Comparison of ENCODE assay signal across 16 mouse cellular contexts in genomic region chr9:68899525-68900222, GRCm38 (mm10).
DNase-seq lines count a peak whose midpoint lies in the region; ATAC-seq and TF ChIP-seq lines count a peak whose summit lies in the region.
"Had no signal": no experiment of that assay in that cellular context is flagged by ENCODE, and none has a peak within 500 bp of the region (broad histone marks: within the 10 kb centered on the region; RNA-seq: fewer than 3 reads in every experiment).

No protein-coding gene starts in this region.

- TF ChIP-seq CTCF in hindbrain, postnatal 0 days (IDR thresholded peaks at IDR 0.05; ENCODE audit: low read depth), result peak; percentile 50
- TF ChIP-seq CTCF in lung, embryonic 14.5 days (IDR thresholded peaks at IDR 0.05; ENCODE audit: low read depth), result peak; percentile 47
- TF ChIP-seq CTCF in Patski (IDR thresholded peaks at IDR 0.05), result peak; percentile 45

- H3K36me3 ChIP-seq in hindbrain, postnatal 0 days (ENCODE audit: insufficient read depth, low read length), result no peaks in the 10 kb centered on the region
- H3K36me3 ChIP-seq in hindbrain, embryonic 10.5 days, result no peaks in the 10 kb centered on the region
- no peaks in the 10 kb centered on the region for H3K36me3 ChIP-seq in lung, embryonic 14.5 days (ENCODE audit: insufficient read depth)
- H3K36me3 ChIP-seq: heart, embryonic 13.5 days; neural tube, embryonic 15.5 days had no signal

- H3K4me3 ChIP-seq in hindbrain, postnatal 0 days (ENCODE audit: low read length), result no peak overlapping the region
- H3K4me3 ChIP-seq in hindbrain, embryonic 10.5 days, result no peak overlapping the region
- no peak overlapping the region for H3K4me3 ChIP-seq in lung, embryonic 14.5 days (ENCODE audit: low read depth, low read length)
- H3K4me3 ChIP-seq: heart, embryonic 13.5 days; neural tube, embryonic 15.5 days had no signal

- H3K9me3 ChIP-seq in hindbrain, postnatal 0 days (ENCODE audit: low read length), result no peaks in the 10 kb centered on the region
- H3K9me3 ChIP-seq in hindbrain, embryonic 10.5 days, result no peaks in the 10 kb centered on the region
- H3K9me3 ChIP-seq in lung, embryonic 14.5 days (ENCODE audit: low read depth, low read length), result no peaks in the 10 kb centered on the region
- H3K9me3 ChIP-seq: heart, embryonic 13.5 days; neural tube, embryonic 15.5 days had no signal

- no peak for DNase-seq in hindbrain, postnatal 0 days (ENCODE audit: low spot score)
- no peak for DNase-seq in hindbrain, embryonic 10.5 days (ENCODE audit: low spot score)
- DNase-seq in lung, embryonic 14.5 days, result peak; percentile 14
- no peak for DNase-seq in lung, postnatal 14 days
- DNase-seq in Patski (ENCODE audit: low read depth, low spot score), result no peak
- no peak for DNase-seq in urinary bladder, postnatal 25 days (ENCODE audit: low spot score)
- DNase-seq: cerebellum, adult 9-11 months; kidney, postnatal 25 days; lung, postnatal 4 days; right cerebral cortex, adult 18-20 months; thymus, adult 2 months had no signal

- POLR2A ChIA-PET in Patski (lab: Charles Lee), result no interaction called here

- H3K4me1 ChIP-seq in hindbrain, postnatal 0 days (ENCODE audit: insufficient read depth, low read length), result no peaks in the 10 kb centered on the region
- H3K4me1 ChIP-seq in hindbrain, embryonic 10.5 days (replicated peaks), result peaks cover 5% of the 10 kb centered on the region; the same call in 1 of the 2 replicates
- H3K4me1 ChIP-seq in lung, embryonic 14.5 days (ENCODE audit: insufficient read depth), result no peaks in the 10 kb centered on the region
- H3K4me1 ChIP-seq: heart, embryonic 13.5 days had no signal

- CTCF ChIA-PET in Patski (lab: Charles Lee), result no interaction called here

- in situ Hi-C loops in Patski (cut with MboI; ENCODE audit: low pct_unique_long_range_greater_than_20kb), result no loop called here

- no peak overlapping the region for H3K27ac ChIP-seq in hindbrain, postnatal 0 days
- no peak overlapping the region for H3K27ac ChIP-seq in hindbrain, embryonic 10.5 days
- H3K27ac ChIP-seq in lung, embryonic 14.5 days (ENCODE audit: low read depth), result no peak overlapping the region
- H3K27ac ChIP-seq: heart, embryonic 13.5 days; hindbrain, embryonic 14.5 days; neural tube, embryonic 15.5 days had no signal

- no peak overlapping the region for H3K9ac ChIP-seq in hindbrain, postnatal 0 days (replicated peaks; ENCODE audit: low read length)
- no peak overlapping the region for H3K9ac ChIP-seq in lung, embryonic 14.5 days
- H3K9ac ChIP-seq: heart, embryonic 13.5 days; hindbrain, embryonic 14.5 days; neural tube, embryonic 15.5 days had no signal

- H3K27me3 ChIP-seq in hindbrain, postnatal 0 days (ENCODE audit: insufficient read depth, low read length), result no peaks in the 10 kb centered on the region
- H3K27me3 ChIP-seq in hindbrain, embryonic 10.5 days (ENCODE audit: insufficient read depth, poor library complexity, severe bottlenecking), result no peaks in the 10 kb centered on the region
- no peaks in the 10 kb centered on the region for H3K27me3 ChIP-seq in lung, embryonic 14.5 days (ENCODE audit: insufficient read depth, low read length)
- H3K27me3 ChIP-seq in Patski, result peaks cover 9% of the 10 kb centered on the region
- H3K27me3 ChIP-seq: neural tube, embryonic 15.5 days had no signal

- H3K4me2 ChIP-seq in hindbrain, postnatal 0 days (ENCODE audit: low read depth, low read length), result no peak overlapping the region
- H3K4me2 ChIP-seq in lung, embryonic 14.5 days, result no peak overlapping the region
- H3K4me2 ChIP-seq: heart, embryonic 13.5 days; hindbrain, embryonic 14.5 days; neural tube, embryonic 15.5 days had no signal

- WGBS in hindbrain, postnatal 0 days, result 84% methylated on average over 5 of the region's 5 CpGs
- WGBS in hindbrain, embryonic 10.5 days, result 88% methylated on average over 5 of the region's 5 CpGs
- 80% methylated on average over 5 of the region's 5 CpGs for WGBS in lung, embryonic 14.5 days

- no peak for ATAC-seq in hindbrain, postnatal 0 days
- ATAC-seq in lung, embryonic 14.5 days (ENCODE audit: insufficient read depth), result no peak
- ATAC-seq in Patski, result no peak
- 0 out of 2 replicates have a peak, but pooled peaks have one; percentile 29 for ATAC-seq in megakaryocyte progenitor cell, adult 5-6 weeks (replicated peaks; ENCODE audit: poor library complexity)
- ATAC-seq: midbrain, embryonic 16.5 days had no signal
